Mouse (Mus musculus) lung, postnatal 36 days (tissue): Measurements from ENCODE around the gene Ibsp.

Experiments
- DNase-seq: peaks from one replicate; pipeline ENCODE4 v3.0.0; 2022; ENCODE audit warnings: mixed read lengths

Gene Ibsp

DNA sequence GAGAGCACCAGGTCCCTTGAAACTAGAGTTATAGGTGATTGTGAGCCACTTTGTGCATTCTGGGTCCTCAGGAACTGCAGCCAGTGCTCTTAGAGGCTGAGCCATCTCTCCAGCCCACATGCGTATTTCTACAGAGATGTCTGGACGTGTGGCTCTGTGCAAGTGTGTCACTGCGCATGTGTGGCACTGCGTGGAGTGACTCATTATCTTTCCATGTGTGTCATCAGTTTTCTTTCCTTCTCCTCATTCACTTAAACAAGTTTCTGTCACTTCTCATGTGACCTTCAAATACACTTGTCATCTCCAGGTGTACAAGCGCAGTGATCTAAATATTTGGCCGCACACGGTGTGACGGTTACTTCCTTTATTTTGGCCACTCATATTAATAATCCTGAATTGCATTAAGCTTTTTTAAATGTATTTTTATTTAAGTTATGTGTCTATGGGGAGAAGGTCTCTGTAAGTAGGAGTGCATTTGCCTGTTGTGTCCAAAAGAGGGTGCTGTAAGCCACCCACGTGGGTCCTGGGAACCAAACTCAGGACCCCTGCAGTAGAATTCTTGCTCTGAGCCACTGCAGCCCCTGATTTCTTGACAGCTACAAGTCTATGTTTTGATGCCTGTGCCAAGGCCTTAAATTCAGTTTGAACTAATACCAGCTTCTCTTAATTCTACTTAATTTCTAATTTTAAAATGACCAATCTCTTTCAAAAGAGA, 45.7 kb downstream of the Ibsp start:
- peak; percentile 21 for DNase-seq

DNA sequence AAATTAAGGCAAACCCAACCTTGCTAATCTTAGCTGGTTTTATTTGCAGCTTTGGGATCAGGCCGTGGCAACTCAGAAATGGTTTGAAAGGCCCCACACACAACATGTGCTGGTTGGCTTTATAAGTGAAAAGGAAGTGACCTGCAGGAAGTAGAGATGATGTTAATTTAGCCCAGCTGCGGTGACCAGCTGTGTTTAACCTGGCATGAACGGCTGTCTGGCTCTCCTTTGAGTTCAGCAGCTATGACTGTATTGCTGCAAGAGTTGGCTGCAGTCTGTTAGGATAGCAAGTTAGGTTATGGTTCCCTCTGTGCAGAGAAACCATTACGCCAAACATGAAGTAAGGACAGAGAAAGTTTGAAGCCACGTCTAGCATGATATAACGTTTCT, 46.3 kb downstream of the Ibsp start:
- DNase-seq: peak; percentile 14

DNA sequence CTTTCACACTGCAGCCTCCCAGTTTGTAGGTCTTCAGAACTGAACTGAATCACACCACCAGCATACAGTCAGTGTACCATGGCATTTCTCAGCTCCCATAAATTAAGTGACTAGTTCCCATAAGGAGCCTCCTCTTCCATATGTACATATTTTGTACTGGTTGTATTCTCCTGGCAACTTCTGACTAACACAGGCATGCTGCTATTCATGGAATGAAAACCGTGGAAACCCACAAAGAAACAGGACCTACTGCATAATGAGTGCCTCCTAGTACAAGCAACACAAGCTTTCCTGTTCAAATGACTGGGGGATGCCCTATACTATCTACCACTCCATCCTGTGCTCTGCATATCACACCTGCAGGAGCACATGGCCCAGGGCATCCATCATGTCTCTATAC, 52.1 kb downstream of the Ibsp start:
- no peak for DNase-seq

DNA sequence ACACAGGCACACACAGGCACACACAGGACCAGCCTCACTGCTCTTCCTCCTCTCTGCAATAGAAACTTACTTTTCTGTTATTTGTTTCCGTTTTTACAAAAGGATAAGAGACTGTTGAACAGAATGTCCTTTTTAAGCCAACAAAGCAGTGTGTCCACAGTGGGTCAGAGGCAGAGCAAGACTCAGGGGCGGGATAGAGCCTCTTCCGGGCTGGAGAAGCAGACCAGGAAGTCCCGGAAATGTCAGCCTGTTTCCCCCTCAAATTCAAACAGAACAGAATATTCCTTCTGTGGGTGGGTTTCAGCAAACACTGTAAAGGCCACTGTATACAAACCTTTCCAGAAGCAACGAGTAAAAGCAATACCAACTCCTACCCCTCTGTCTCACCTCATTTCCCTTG, 52.9 kb downstream of the Ibsp start:
- no peak for DNase-seq

DNA sequence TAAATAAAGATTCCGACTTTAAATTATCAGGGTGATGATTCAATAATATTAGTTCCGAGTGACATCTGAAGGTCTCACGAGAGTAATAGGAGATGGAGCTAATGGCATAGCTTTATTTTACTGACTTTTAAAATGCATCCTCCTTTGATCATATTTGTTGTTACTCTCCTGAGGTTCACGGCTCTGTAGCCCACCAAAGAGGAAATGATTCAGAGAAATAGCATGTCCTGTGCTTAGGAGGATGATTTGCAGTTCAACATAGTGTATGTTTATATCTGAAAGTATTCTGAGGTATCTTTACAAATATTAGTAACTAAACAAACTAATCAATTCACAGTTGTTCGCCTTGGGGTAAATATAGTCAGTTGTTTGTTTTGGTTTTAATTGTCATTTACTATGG, 58.6 kb downstream of the Ibsp start:
- no peak for DNase-seq

DNA sequence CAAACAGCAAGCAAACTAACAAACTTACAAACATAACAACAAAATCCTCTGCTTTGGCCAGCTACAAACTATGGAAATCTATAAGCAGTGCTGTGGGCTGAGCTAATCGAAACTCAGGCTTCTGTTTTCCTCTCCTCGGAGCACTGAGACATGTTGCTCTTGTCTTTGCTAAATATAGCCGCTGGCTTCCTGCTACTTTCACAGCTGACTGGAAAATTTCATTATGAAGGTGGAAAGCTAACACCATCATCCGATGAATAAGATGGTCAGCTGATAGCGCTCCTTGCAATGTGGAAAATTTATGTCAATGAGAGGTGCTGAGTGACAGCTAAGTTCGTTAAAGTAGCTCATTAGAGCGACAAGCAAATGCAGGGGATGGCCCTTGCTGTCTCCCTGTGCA, 59.6 kb downstream of the Ibsp start:
- no peak for DNase-seq

DNA sequence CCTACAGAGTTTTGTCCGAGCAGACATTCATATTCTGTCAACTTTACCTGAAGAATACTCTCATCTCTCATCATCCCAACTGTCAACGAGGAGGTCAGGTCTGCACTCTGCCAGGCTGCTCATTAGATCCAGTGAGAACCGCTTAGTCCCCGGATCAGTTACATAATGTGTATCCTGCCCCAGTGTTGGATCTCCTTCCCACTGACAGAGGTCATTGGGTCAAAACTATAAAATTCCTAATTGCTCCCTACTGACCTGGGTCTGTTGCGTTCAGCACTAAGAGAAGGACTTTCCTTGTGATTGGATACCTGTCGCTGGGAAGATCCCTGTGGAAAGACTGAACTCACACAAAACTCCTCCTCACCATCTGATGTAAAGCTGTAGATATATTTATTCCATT, 60.3 kb downstream of the Ibsp start:
- DNase-seq: no peak
